ENCODE assay signal across 14 mouse cellular contexts in genomic region chr1:184187582-184187981, GRCm38 (mm10).
DNase-seq lines count a peak whose midpoint lies in the region; ATAC-seq and TF ChIP-seq lines count a peak whose summit lies in the region.
"Had no signal": no experiment of that assay in that cellular context is flagged by ENCODE, and none has a peak within 500 bp of the region (broad histone marks: within the 10 kb centered on the region; RNA-seq: fewer than 3 reads in every experiment).

No protein-coding gene starts in this region.

- peak; percentile 20 for DNase-seq in embryo, embryonic 10.5 days (ENCODE audit: low spot score)
- no peak for DNase-seq in embryo, embryonic 9.5 days (ENCODE audit: extremely low spot score)
- peak; percentile 2 for DNase-seq in kidney, adult 2 months
- DNase-seq in kidney, adult 8-10 months = no peak
- DNase-seq in midbrain, postnatal 0 days (ENCODE audit: low spot score) = no peak
- peak; percentile 56 for DNase-seq in lung, postnatal 10 days
- DNase-seq in right cerebral cortex, postnatal 36 days (ENCODE audit: low spot score in 2 of 2) = no peak
- DNase-seq: cerebellum, adult 11-12 months; kidney, postnatal 25 days had no signal

- no peak overlapping the region for H3K9ac ChIP-seq in midbrain, postnatal 0 days (replicated peaks; ENCODE audit: low read length, poor library complexity, severe bottlenecking)
- H3K9ac ChIP-seq in midbrain, embryonic 13.5 days (replicated peaks) = no peak overlapping the region
- H3K9ac ChIP-seq: heart, embryonic 15.5 days; liver, embryonic 12.5 days; midbrain, embryonic 12.5 days had no signal

- no peaks in the 10 kb centered on the region for H3K27me3 ChIP-seq in kidney, adult 2 months (replicated peaks; ENCODE audit: control insufficient read depth, insufficient read depth, low read length)
- H3K27me3 ChIP-seq in midbrain, postnatal 0 days (ENCODE audit: insufficient read depth, low read length) = no peaks in the 10 kb centered on the region
- no peaks in the 10 kb centered on the region for H3K27me3 ChIP-seq in midbrain, embryonic 13.5 days
- H3K27me3 ChIP-seq: heart, embryonic 15.5 days; liver, embryonic 12.5 days; midbrain, embryonic 12.5 days had no signal

- H3K4me3 ChIP-seq in kidney, adult 2 months (ENCODE audit: insufficient read depth, low read depth, low read length) = no peak overlapping the region
- H3K4me3 ChIP-seq in midbrain, postnatal 0 days (ENCODE audit: low read depth, low read length) = no peak overlapping the region
- H3K4me3 ChIP-seq in midbrain, embryonic 13.5 days (replicated peaks) = no peak overlapping the region
- H3K4me3 ChIP-seq: heart, embryonic 15.5 days; liver, embryonic 12.5 days; midbrain, embryonic 12.5 days had no signal

- no peak overlapping the region for H3K4me2 ChIP-seq in midbrain, postnatal 0 days (ENCODE audit: low read depth, low read length, poor library complexity, severe bottlenecking)
- H3K4me2 ChIP-seq in midbrain, embryonic 13.5 days (replicated peaks) = no peak overlapping the region
- H3K4me2 ChIP-seq: heart, embryonic 15.5 days; liver, embryonic 12.5 days; midbrain, embryonic 12.5 days had no signal

- ATAC-seq in midbrain, postnatal 0 days (ENCODE audit: low FRiP score) = no peak
- ATAC-seq in midbrain, embryonic 13.5 days = no peak
- ATAC-seq: activated CD4-positive, CD25-positive, alpha-beta regulatory T cell, adult 4 months; liver, embryonic 12.5 days had no signal

- TF ChIP-seq CTCF in kidney, adult 2 months (conservative IDR thresholded peaks at IDR 0.05; ENCODE audit: insufficient read depth, insufficient read length, low read depth, low read length) = peak; percentile 14; the same call in 1 of the 2 replicates
- peak; percentile 53 for TF ChIP-seq CTCF in midbrain, postnatal 0 days (IDR thresholded peaks at IDR 0.05)

- H3K36me3 ChIP-seq in kidney, adult 2 months (ENCODE audit: control insufficient read depth, insufficient read depth, low read length) = no peaks in the 10 kb centered on the region
- no peaks in the 10 kb centered on the region for H3K36me3 ChIP-seq in midbrain, postnatal 0 days (ENCODE audit: insufficient read depth, low read length)
- no peaks in the 10 kb centered on the region for H3K36me3 ChIP-seq in midbrain, embryonic 13.5 days
- H3K36me3 ChIP-seq: heart, embryonic 15.5 days; liver, embryonic 12.5 days; midbrain, embryonic 12.5 days had no signal

- TF ChIP-seq POLR2A in kidney, adult 2 months (IDR thresholded peaks at IDR 0.05; ENCODE audit: low read depth, low read length) = no peak

- no peak overlapping the region for H3K27ac ChIP-seq in kidney, adult 2 months (ENCODE audit: insufficient read depth, low read depth, low read length)
- no peak overlapping the region for H3K27ac ChIP-seq in midbrain, postnatal 0 days (ENCODE audit: low read depth, low read length)
- no peak overlapping the region for H3K27ac ChIP-seq in midbrain, embryonic 13.5 days
- H3K27ac ChIP-seq: heart, embryonic 15.5 days; liver, embryonic 12.5 days; midbrain, embryonic 12.5 days had no signal

- no peaks in the 10 kb centered on the region for H3K9me3 ChIP-seq in midbrain, postnatal 0 days (ENCODE audit: low read length)
- H3K9me3 ChIP-seq in midbrain, embryonic 13.5 days = no peaks in the 10 kb centered on the region
- H3K9me3 ChIP-seq: heart, embryonic 15.5 days; liver, embryonic 12.5 days; midbrain, embryonic 12.5 days had no signal

- H3K4me1 ChIP-seq in kidney, adult 2 months (ENCODE audit: control insufficient read depth, insufficient read depth, low read length) = no peaks in the 10 kb centered on the region
- H3K4me1 ChIP-seq in midbrain, postnatal 0 days (ENCODE audit: insufficient read depth, low read length) = no peaks in the 10 kb centered on the region
- H3K4me1 ChIP-seq in midbrain, embryonic 13.5 days (replicated peaks) = peaks cover 12% of the 10 kb centered on the region; the same call in 1 of the 2 replicates
- H3K4me1 ChIP-seq: liver, embryonic 12.5 days; midbrain, embryonic 12.5 days had no signal

Comparison
In these comparisons a context has a peak if more than half of its experiments do, and no peak if none do; other contexts are left out.
1. DNase-seq: peak in embryo, embryonic 10.5 days (single experiment), kidney, adult 2 months (single experiment) and lung, postnatal 10 days (single experiment); none in embryo, embryonic 9.5 days (single experiment), kidney, adult 8-10 months (0 of 2), midbrain, postnatal 0 days (single experiment) and right cerebral cortex, postnatal 36 days (0 of 2).